Mouse (Mus musculus): ENCODE measurements at regions not wholly inside any gene's neighbourhood (a gene's known extent, or its start where the extent isn't known, plus 50 kb on each side); places are given as distances from the start of the nearest gene placed in this dataset.

DNA sequence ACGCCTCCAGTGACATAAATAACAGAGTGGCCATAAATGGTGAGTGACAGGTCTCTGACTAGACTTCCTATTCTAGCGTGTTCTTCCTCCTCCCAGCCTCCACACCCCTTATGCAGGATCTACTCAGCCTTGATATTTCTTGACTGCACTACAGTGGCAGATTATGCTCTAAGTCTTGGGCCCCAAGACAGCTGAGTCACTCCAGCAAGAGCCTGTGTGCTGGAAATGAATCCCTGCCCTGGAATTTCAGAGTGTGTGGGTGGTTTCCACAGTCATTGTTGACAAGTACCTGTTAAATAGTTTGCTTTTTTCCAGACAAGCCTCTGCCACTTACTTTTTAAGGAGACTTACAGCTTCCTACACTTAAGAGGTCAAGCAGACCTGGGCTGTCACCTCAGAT is 84.3 kb upstream of the Cbln4 start:
- TF ChIP-seq EP300 (IDR thresholded peaks at IDR 0.05; ENCODE audit: low read depth): no peak
- no peak for TF ChIP-seq CTCF (IDR thresholded peaks at IDR 0.05; ENCODE audit: low read depth)
- ATAC-seq (no peak), DNase-seq (no peak)
- no peaks in the 10 kb centered on the region for H3K36me3 ChIP-seq (replicated peaks; ENCODE audit: insufficient read depth, low read length)
- H3K9me3 ChIP-seq (ENCODE audit: low read length): no peaks in the 10 kb centered on the region; the same call in 1 of the 2 replicates
- H3K27me3 ChIP-seq (ENCODE audit: insufficient read depth, low read length): no peaks in the 10 kb centered on the region
- no peak overlapping the region for H3K27ac ChIP-seq (ENCODE audit: low read depth)
- no peak overlapping the region for H3K4me3 ChIP-seq (ENCODE audit: low read depth, low read length)
- H3K9ac ChIP-seq (replicated peaks): no peak overlapping the region
- H3K4me2 ChIP-seq (ENCODE audit: low read depth, low read length): no peak overlapping the region
- no peaks in the 10 kb centered on the region for H3K4me1 ChIP-seq (ENCODE audit: insufficient read depth)
- WGBS (ENCODE audit: insufficient replicate concordance): 65% methylated on average over 2 of the region's 2 CpGs

GRCm38 (mm10) chr2:172131232-172131631 is 88.0 kb upstream of the Cbln4 start:
- Histone ChIP-seq H3K4me3 (ENCODE audit: low read depth, low read length) (no peak overlapping the region), H3K9me3 (ENCODE audit: low read length) (no peaks in the 10 kb centered on the region), H3K27ac (ENCODE audit: low read depth) (no peak overlapping the region), H3K4me2 (ENCODE audit: low read depth, low read length) (no peak overlapping the region), H3K27me3 (ENCODE audit: insufficient read depth, low read length) (no peaks in the 10 kb centered on the region), H3K36me3 (replicated peaks; ENCODE audit: insufficient read depth, low read length) (no peaks in the 10 kb centered on the region), H3K4me1 (ENCODE audit: insufficient read depth) (no peaks in the 10 kb centered on the region), H3K9ac (replicated peaks) (no peak overlapping the region)
- TF ChIP-seq CTCF (IDR thresholded peaks at IDR 0.05; ENCODE audit: low read depth): no peak
- no peak for TF ChIP-seq EP300 (IDR thresholded peaks at IDR 0.05; ENCODE audit: low read depth)
- WGBS (ENCODE audit: insufficient replicate concordance): 33% methylated on average over 1 of the region's 1 CpGs
- ATAC-seq: no peak
- DNase-seq: no peak

DNA sequence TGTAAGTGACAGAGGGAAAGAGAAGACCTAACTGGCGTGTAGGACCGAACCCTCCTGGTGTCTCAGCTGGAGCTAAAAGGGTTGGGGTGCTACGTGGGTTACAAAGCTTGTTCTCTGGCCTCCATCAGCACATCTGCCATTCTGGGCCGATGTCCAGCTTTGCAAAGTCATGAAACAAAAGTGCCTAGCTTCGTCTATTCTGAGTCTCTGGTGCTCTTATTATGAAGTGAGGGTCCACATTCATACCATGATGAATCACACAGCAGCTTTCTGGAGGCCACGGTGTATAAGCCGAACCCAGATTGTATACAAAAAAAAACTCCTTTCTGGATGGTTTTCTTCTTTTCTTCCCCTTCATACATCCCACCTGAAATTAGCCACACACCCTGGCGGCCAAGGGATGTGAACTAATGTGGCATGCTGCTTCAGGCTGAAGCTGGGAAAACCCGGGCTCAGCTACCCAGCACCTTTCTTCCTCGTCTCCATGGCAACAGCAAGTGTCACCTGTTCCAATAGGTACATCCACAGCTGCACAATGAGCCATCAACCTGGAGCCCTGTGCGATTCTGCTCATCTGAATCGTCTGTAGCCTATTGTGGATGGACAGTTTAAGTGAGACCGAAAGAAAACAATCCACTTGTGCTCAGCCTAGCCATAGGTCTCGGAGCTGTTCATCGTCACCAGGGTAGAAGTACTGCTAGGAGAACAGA is 89.5 kb upstream of the Cbln4 start:
- WGBS (ENCODE audit: insufficient replicate concordance): 73% methylated on average over 15 of the region's 15 CpGs
- Histone ChIP-seq H3K36me3 (replicated peaks; ENCODE audit: insufficient read depth, low read length) (no peaks in the 10 kb centered on the region), H3K27me3 (ENCODE audit: insufficient read depth, low read length) (no peaks in the 10 kb centered on the region), H3K4me1 (ENCODE audit: insufficient read depth) (no peaks in the 10 kb centered on the region), H3K4me3 (ENCODE audit: low read depth, low read length) (no peak overlapping the region), H3K9ac (replicated peaks) (no peak overlapping the region), H3K4me2 (ENCODE audit: low read depth, low read length) (no peak overlapping the region), H3K9me3 (ENCODE audit: low read length) (no peaks in the 10 kb centered on the region; the same call in 1 of the 2 replicates), H3K27ac (ENCODE audit: low read depth) (no peak overlapping the region)
- no peak for DNase-seq
- TF ChIP-seq EP300 (IDR thresholded peaks at IDR 0.05; ENCODE audit: low read depth) (no peak), CTCF (IDR thresholded peaks at IDR 0.05; ENCODE audit: low read depth) (no peak)
- no peak for ATAC-seq

GRCm38 (mm10) chr2:172140080-172140479 is 96.8 kb upstream of the Cbln4 start:
- Histone ChIP-seq H3K27me3 (ENCODE audit: insufficient read depth, low read length) (no peaks in the 10 kb centered on the region), H3K9ac (replicated peaks) (no peak overlapping the region), H3K36me3 (replicated peaks; ENCODE audit: insufficient read depth, low read length) (no peaks in the 10 kb centered on the region), H3K27ac (ENCODE audit: low read depth) (no peak overlapping the region), H3K4me2 (ENCODE audit: low read depth, low read length) (no peak overlapping the region), H3K9me3 (ENCODE audit: low read length) (no peaks in the 10 kb centered on the region; the same call in 1 of the 2 replicates), H3K4me3 (ENCODE audit: low read depth, low read length) (no peak overlapping the region), H3K4me1 (ENCODE audit: insufficient read depth) (no peaks in the 10 kb centered on the region)
- DNase-seq: no peak
- whole genome bisulfite sequencing (ENCODE audit: insufficient replicate concordance): 64% methylated on average over 6 of the region's 6 CpGs
- TF ChIP-seq EP300 (IDR thresholded peaks at IDR 0.05; ENCODE audit: low read depth): no peak
- no peak for TF ChIP-seq CTCF (IDR thresholded peaks at IDR 0.05; ENCODE audit: low read depth)
- no peak for ATAC-seq

- Histone ChIP-seq H3K9ac (replicated peaks) (no peak overlapping the region), H3K9me3 (ENCODE audit: low read length) (peaks cover 7% of the 10 kb centered on the region; the same call in 1 of the 2 replicates), H3K4me1 (ENCODE audit: insufficient read depth) (no peaks in the 10 kb centered on the region), H3K36me3 (replicated peaks; ENCODE audit: insufficient read depth, low read length) (no peaks in the 10 kb centered on the region), H3K27me3 (ENCODE audit: insufficient read depth, low read length) (no peaks in the 10 kb centered on the region), H3K4me2 (ENCODE audit: low read depth, low read length) (no peak overlapping the region), H3K4me3 (ENCODE audit: low read depth, low read length) (no peak overlapping the region), H3K27ac (ENCODE audit: low read depth) (no peak overlapping the region)
- DNase-seq (no peak), ATAC-seq (no peak)
- TF ChIP-seq EP300 (IDR thresholded peaks at IDR 0.05; ENCODE audit: low read depth): no peak
- no peak for TF ChIP-seq CTCF (IDR thresholded peaks at IDR 0.05; ENCODE audit: low read depth)
- WGBS (ENCODE audit: insufficient replicate concordance): 64% methylated on average over 9 of the region's 9 CpGs
Observed at GRCm38 (mm10) chr2:172143269-172143668, 100.0 kb upstream of the Cbln4 start.

- ATAC-seq (no peak), DNase-seq (no peak)
- H3K9me3 ChIP-seq (ENCODE audit: low read length): peaks cover 10% of the 10 kb centered on the region; the same call in 1 of the 2 replicates
- no peaks in the 10 kb centered on the region for H3K36me3 ChIP-seq (replicated peaks; ENCODE audit: insufficient read depth, low read length)
- H3K4me1 ChIP-seq (ENCODE audit: insufficient read depth): no peaks in the 10 kb centered on the region
- WGBS (ENCODE audit: insufficient replicate concordance): 73% methylated on average over 4 of the region's 4 CpGs
- H3K9ac ChIP-seq (replicated peaks): no peak overlapping the region
- no peak overlapping the region for H3K4me2 ChIP-seq (ENCODE audit: low read depth, low read length)
- H3K27ac ChIP-seq (ENCODE audit: low read depth): no peak overlapping the region
- no peaks in the 10 kb centered on the region for H3K27me3 ChIP-seq (ENCODE audit: insufficient read depth, low read length)
- H3K4me3 ChIP-seq (ENCODE audit: low read depth, low read length): no peak overlapping the region
- TF ChIP-seq CTCF (IDR thresholded peaks at IDR 0.05; ENCODE audit: low read depth) (no peak), EP300 (IDR thresholded peaks at IDR 0.05; ENCODE audit: low read depth) (no peak)
Observed at GRCm38 (mm10) chr2:172148736-172149135, 99.6 kb upstream of the Mc3r start.
